Mouse (Mus musculus) lung, postnatal 4 days (tissue): Measurements from ENCODE around the gene Amn.

Experiments
- DNase-seq, 2 experiments: peaks; one replicate each; pipeline ENCODE4 v3.0.0; 2021

Gene Amn

GRCm38 (mm10) chr12:111270629-111271277 lies at the start of gene Amn:
Amn (plus strand) TSS chr12:111271095.
- DNase-seq: no peak

- DNase-seq: peak in 1 of 2 experiments; percentile 9
These were observed 45.6 kb upstream of the Amn start for GRCm38 (mm10) chr12:111225197-111225780.

- no peak for DNase-seq
These were observed 43.5 kb upstream of the Amn start for GRCm38 (mm10) chr12:111227410-111227809.

GRCm38 (mm10) chr12:111228488-111228887 lies 42.4 kb upstream of the Amn start:
- no peak for DNase-seq

GRCm38 (mm10) chr12:111230793-111231192 lies 40.1 kb upstream of the Amn start:
- DNase-seq: no peak

GRCm38 (mm10) chr12:111233798-111234197 lies 37.1 kb upstream of the Amn start:
- no peak for DNase-seq

GRCm38 (mm10) chr12:111234383-111234782 lies 36.5 kb upstream of the Amn start:
- DNase-seq: peak; percentile 8 to 36

GRCm38 (mm10) chr12:111235631-111236030 lies 35.3 kb upstream of the Amn start:
- no peak for DNase-seq

GRCm38 (mm10) chr12:111237611-111238188 lies 33.2 kb upstream of the Amn start:
- DNase-seq: no peak

GRCm38 (mm10) chr12:111238345-111238744 lies 32.5 kb upstream of the Amn start:
- DNase-seq: no peak

GRCm38 (mm10) chr12:111238778-111239177 lies 32.1 kb upstream of the Amn start:
- DNase-seq: peak in 1 of 2 experiments; percentile 11

GRCm38 (mm10) chr12:111239930-111240329 lies 31.0 kb upstream of the Amn start:
- DNase-seq: no peak

GRCm38 (mm10) chr12:111241916-111242315 lies 29.0 kb upstream of the Amn start:
- no peak for DNase-seq

GRCm38 (mm10) chr12:111242346-111242745 lies 28.5 kb upstream of the Amn start:
- no peak for DNase-seq

- DNase-seq: no peak
These were observed 27.2 kb upstream of the Amn start for GRCm38 (mm10) chr12:111243733-111244132.

GRCm38 (mm10) chr12:111245070-111245469 lies 25.8 kb upstream of the Amn start:
- DNase-seq: no peak

- no peak for DNase-seq
These were observed 24.0 kb upstream of the Amn start for GRCm38 (mm10) chr12:111246808-111247464.

GRCm38 (mm10) chr12:111249095-111249494 lies 21.8 kb upstream of the Amn start:
- no peak for DNase-seq

- no peak for DNase-seq
These were observed 20.8 kb upstream of the Amn start for GRCm38 (mm10) chr12:111250116-111250515.

GRCm38 (mm10) chr12:111251227-111251626 lies 19.7 kb upstream of the Amn start:
- DNase-seq: no peak

- DNase-seq: no peak
These were observed 7.2 kb upstream of the Amn start for GRCm38 (mm10) chr12:111263650-111264049.

GRCm38 (mm10) chr12:111265212-111265611 lies 5.7 kb upstream of the Amn start:
- no peak for DNase-seq

GRCm38 (mm10) chr12:111266592-111266991 lies 4.3 kb upstream of the Amn start:
- DNase-seq: no peak
